Mouse (Mus musculus): ENCODE measurements at regions not wholly inside any gene's neighbourhood (a gene's known extent, or its start where the extent isn't known, plus 50 kb on each side); places are given as distances from the start of the nearest gene placed in this dataset.

- Histone ChIP-seq H3K4me2 (ENCODE audit: low read depth) (no peak overlapping the region), H3K36me3 (ENCODE audit: insufficient read depth) (no peaks in the 10 kb centered on the region), H3K4me3 (ENCODE audit: low read depth, low read length) (no peak overlapping the region), H3K9ac (no peak overlapping the region), H3K4me1 (ENCODE audit: insufficient read depth) (no peaks in the 10 kb centered on the region), H3K27ac (ENCODE audit: low read depth, low read length) (no peak overlapping the region), H3K9me3 (ENCODE audit: low read length) (no peaks in the 10 kb centered on the region), H3K27me3 (ENCODE audit: insufficient read depth, low read length) (no peaks in the 10 kb centered on the region)
- WGBS, result 71% methylated on average over 6 of the region's 6 CpGs
- DNase-seq (no peak), ATAC-seq (no peak)
- no peak for TF ChIP-seq CTCF (IDR thresholded peaks at IDR 0.05; ENCODE audit: low read depth)
Observed at GRCm38 (mm10) chr15:93095224-93095623, 179.8 kb downstream of the Gxylt1 start.

- no peaks in the 10 kb centered on the region for H3K27me3 ChIP-seq (ENCODE audit: insufficient read depth, low read length)
- no peak overlapping the region for H3K27ac ChIP-seq (ENCODE audit: low read depth, low read length)
- H3K36me3 ChIP-seq (ENCODE audit: insufficient read depth), result no peaks in the 10 kb centered on the region
- DNase-seq (no peak), ATAC-seq (no peak)
- H3K4me2 ChIP-seq (ENCODE audit: low read depth), result no peak overlapping the region
- WGBS, result 82% methylated on average over 23 of the region's 23 CpGs
- no peak for TF ChIP-seq CTCF (IDR thresholded peaks at IDR 0.05; ENCODE audit: low read depth)
- H3K9ac ChIP-seq, result no peak overlapping the region
- no peaks in the 10 kb centered on the region for H3K9me3 ChIP-seq (ENCODE audit: low read length)
- no peak overlapping the region for H3K4me3 ChIP-seq (ENCODE audit: low read depth, low read length)
- H3K4me1 ChIP-seq (ENCODE audit: insufficient read depth), result no peaks in the 10 kb centered on the region
Observed at GRCm38 (mm10) chr15:93094202-93095135, 180.5 kb downstream of the Gxylt1 start.

GRCm38 (mm10) chr15:93091396-93091795, 183.6 kb downstream of the Gxylt1 start:
- no peak for ATAC-seq
- no peak overlapping the region for H3K4me2 ChIP-seq (ENCODE audit: low read depth)
- H3K9ac ChIP-seq, result no peak overlapping the region
- no peaks in the 10 kb centered on the region for H3K27me3 ChIP-seq (ENCODE audit: insufficient read depth, low read length)
- H3K4me1 ChIP-seq (ENCODE audit: insufficient read depth), result no peaks in the 10 kb centered on the region
- DNase-seq, result no peak
- no peak overlapping the region for H3K4me3 ChIP-seq (ENCODE audit: low read depth, low read length)
- no peak for TF ChIP-seq CTCF (IDR thresholded peaks at IDR 0.05; ENCODE audit: low read depth)
- H3K9me3 ChIP-seq (ENCODE audit: low read length), result no peaks in the 10 kb centered on the region
- H3K27ac ChIP-seq (ENCODE audit: low read depth, low read length), result no peak overlapping the region
- H3K36me3 ChIP-seq (ENCODE audit: insufficient read depth), result no peaks in the 10 kb centered on the region
- 96% methylated on average over 2 of the region's 2 CpGs for WGBS

GRCm38 (mm10) chr15:93089347-93089746, 185.6 kb downstream of the Gxylt1 start:
- Histone ChIP-seq H3K27me3 (ENCODE audit: insufficient read depth, low read length) (no peaks in the 10 kb centered on the region), H3K4me3 (ENCODE audit: low read depth, low read length) (no peak overlapping the region), H3K9me3 (ENCODE audit: low read length) (no peaks in the 10 kb centered on the region), H3K27ac (ENCODE audit: low read depth, low read length) (no peak overlapping the region), H3K4me2 (ENCODE audit: low read depth) (no peak overlapping the region), H3K36me3 (ENCODE audit: insufficient read depth) (no peaks in the 10 kb centered on the region), H3K4me1 (ENCODE audit: insufficient read depth) (0 out of 2 replicates have a peak, but pooled peaks cover 3% of the 10 kb centered on the region), H3K9ac (no peak overlapping the region)
- peak; percentile 35 for DNase-seq
- TF ChIP-seq CTCF (IDR thresholded peaks at IDR 0.05; ENCODE audit: low read depth), result peak; percentile 61
- WGBS, result 31% methylated on average over 13 of the region's 13 CpGs
- ATAC-seq, result no peak

GRCm38 (mm10) chr15:93084967-93085617, 189.9 kb downstream of the Gxylt1 start:
- peak; percentile 36 for DNase-seq
- WGBS, result 26% methylated on average over 14 of the region's 14 CpGs
- ATAC-seq, result peak; percentile 51; the same call in 1 of the 2 replicates

GRCm38 (mm10) chr15:93074070-93074469, 200.9 kb downstream of the Gxylt1 start:
- H3K4me2 ChIP-seq (ENCODE audit: low read depth), result no peak overlapping the region
- 56% methylated on average over 6 of the region's 6 CpGs for WGBS
- H3K27ac ChIP-seq (ENCODE audit: low read depth, low read length), result no peak overlapping the region
- no peaks in the 10 kb centered on the region for H3K36me3 ChIP-seq (ENCODE audit: insufficient read depth)
- DNase-seq, result no peak
- H3K4me1 ChIP-seq (ENCODE audit: insufficient read depth), result no peaks in the 10 kb centered on the region
- no peaks in the 10 kb centered on the region for H3K27me3 ChIP-seq (ENCODE audit: insufficient read depth, low read length)
- H3K9ac ChIP-seq, result no peak overlapping the region
- TF ChIP-seq CTCF (IDR thresholded peaks at IDR 0.05; ENCODE audit: low read depth), result no peak
- ATAC-seq, result no peak
- H3K4me3 ChIP-seq (ENCODE audit: low read depth, low read length), result no peak overlapping the region
- no peaks in the 10 kb centered on the region for H3K9me3 ChIP-seq (ENCODE audit: low read length)

More at GRCm38 (mm10) chr15:93084967-93085617, 189.9 kb downstream of the Gxylt1 start:
- Histone ChIP-seq H3K4me3 (ENCODE audit: low read depth, low read length) (no peak overlapping the region), H3K27me3 (ENCODE audit: insufficient read depth, low read length) (no peaks in the 10 kb centered on the region), H3K4me1 (ENCODE audit: insufficient read depth) (0 out of 2 replicates have a peak, but pooled peaks cover 3% of the 10 kb centered on the region), H3K4me2 (ENCODE audit: low read depth) (no peak overlapping the region), H3K9ac (no peak overlapping the region), H3K36me3 (ENCODE audit: insufficient read depth) (no peaks in the 10 kb centered on the region), H3K9me3 (ENCODE audit: low read length) (no peaks in the 10 kb centered on the region), H3K27ac (ENCODE audit: low read depth, low read length) (no peak overlapping the region)
- 0 out of 2 replicates have a peak, but pooled peaks have one; percentile 9 for TF ChIP-seq CTCF (IDR thresholded peaks at IDR 0.05; ENCODE audit: low read depth)
